Mouse (Mus musculus) heart, postnatal 14 days (tissue): ENCODE results near the gene Col25a1. TPM values are rescaled to one million over a fixed set of nuclear protein-coding genes. Genes with fewer than 3 reads are reported as not detected.

Source experiments
- DNase-seq, 2 experiments: peaks; one replicate each; pipeline ENCODE4 v3.0.0; 2021 to 2022
- intact Hi-C: fragments of 180-260 bp; cut with DNase I; formaldehyde crosslinking; loops from one replicate; pipeline ENCODE4 v1.15.1; 2025
- total RNA-seq, 2 experiments: library from RNA; stranded (reverse); gene quantifications; 2 replicates each; pipeline ENCODE4 v1.2.3; 2021

Gene Col25a1
- total RNA-seq, 2 experiments from 2014 or later: 0.67 to 0.68 TPM

DNA sequence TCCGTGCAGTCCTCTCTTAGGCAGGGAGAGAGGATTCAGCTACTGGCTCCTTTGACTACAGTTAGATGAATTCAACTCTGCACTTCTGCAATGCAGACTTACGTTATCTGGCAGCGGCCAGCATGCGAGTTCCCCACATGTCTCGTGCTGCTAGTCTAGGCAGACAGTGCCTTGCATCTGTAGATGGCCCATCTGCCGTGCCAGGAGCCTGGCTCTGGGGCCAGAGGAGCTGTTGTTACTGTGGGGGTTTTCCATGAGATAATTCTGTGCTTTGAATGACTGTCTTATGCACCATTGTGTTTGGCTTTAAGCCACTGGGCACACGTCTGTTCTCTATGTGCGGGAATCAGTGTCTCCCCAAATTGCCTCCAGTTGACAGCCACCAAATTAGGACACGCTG is 173.5 kb downstream of the Col25a1 start:
- intact Hi-C loops: no loop called here
- no peak for DNase-seq

DNA sequence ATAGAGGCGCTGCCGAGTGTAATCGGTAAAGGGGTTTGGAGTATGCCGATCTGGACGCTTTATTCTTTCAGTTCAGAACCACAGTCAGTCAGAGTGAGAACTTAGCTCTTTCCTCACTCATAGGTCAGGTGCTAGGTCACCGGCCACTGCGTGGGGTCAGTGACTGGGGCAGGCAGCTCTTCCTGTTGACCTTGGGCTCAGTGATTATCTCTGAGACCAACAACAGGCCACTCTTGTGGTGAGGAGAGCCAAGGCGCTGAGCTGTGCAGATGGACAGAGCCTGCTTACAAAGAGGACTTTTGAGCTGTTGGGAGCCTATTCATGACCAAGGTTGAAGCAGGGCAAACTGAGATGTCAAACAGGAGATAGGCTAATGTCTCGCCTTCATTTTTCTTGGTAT is 174.4 kb downstream of the Col25a1 start:
- intact Hi-C loops: no loop called here
- DNase-seq: no peak

DNA sequence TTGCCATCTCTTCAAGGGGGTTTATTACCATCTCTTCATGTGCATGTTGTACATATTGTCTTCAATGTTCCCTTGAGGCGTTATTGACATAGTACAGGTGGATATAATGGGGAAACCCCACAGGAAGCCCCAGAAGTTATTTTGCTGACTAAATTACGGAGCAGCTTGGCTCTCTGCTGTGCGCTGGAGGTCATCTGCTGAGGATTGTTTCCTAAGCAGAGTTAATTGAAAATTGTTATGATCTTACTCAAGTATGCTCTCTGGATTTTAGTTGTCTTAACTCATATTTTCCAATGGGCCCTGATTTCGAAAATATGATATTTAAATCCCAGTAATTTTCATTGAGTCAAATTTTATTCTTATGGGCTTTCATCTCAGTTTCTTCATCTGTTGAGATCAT is 178.0 kb downstream of the Col25a1 start:
- no peak for DNase-seq
- intact Hi-C loops: no loop called here

- no peak for DNase-seq
- intact Hi-C loops: loop anchor here (10.0 kb wide), 1 partner anchor 264 kb away; no protein-coding TSS in a partner anchor
These were observed 179.5 kb downstream of the Col25a1 start for GRCm38 (mm10) chr3:130310694-130311305.

DNA sequence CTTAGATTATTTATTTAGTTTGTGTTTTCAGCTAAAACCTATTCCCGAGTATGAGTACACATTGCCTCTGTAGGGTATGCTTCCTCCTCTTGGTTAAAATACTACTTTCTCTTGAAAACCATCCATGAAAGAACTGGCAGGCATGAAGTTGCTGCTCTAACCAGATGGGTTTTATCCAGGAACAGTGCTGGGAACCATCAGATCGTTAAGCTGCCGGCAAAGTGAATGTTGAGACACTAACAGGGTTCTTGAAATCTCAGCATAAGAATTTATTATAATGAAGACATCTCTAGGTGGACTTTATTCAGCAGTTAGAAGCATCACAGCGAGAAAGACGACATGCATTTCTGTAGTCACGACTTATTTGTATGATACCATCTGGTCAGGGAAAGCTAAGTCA is 181.9 kb downstream of the Col25a1 start:
- intact Hi-C loops: loop anchor here (10.0 kb wide), 1 partner anchor 262 kb away; no protein-coding TSS in a partner anchor
- no peak for DNase-seq

GRCm38 (mm10) chr3:130327039-130328015 is 196.0 kb downstream of the Col25a1 start:
- intact Hi-C loops: no loop called here
- DNase-seq: no peak

GRCm38 (mm10) chr3:130328909-130329308 is 197.6 kb downstream of the Col25a1 start:
- no peak for DNase-seq
- intact Hi-C loops: no loop called here

- intact Hi-C loops: no loop called here
- DNase-seq: no peak
These were observed 198.7 kb downstream of the Col25a1 start for GRCm38 (mm10) chr3:130329833-130330555.

DNA sequence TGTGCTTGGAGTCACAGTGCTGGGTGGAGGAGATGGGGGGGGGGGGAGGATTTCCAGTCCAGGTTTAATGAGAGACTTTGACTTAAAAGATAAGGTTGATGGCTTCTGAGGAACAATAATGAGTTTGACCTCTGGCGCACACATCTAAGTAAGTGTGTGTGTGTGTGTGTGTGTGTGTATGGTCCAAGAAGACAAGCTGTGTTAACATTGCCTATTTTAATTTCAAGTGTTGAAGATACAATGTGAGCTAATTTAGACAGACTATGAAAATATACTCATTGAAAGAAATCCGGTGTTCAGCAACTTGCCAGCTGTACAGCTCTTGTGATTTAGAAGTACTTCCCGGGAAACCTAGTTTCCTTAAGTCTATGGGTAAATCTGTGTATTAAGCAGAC is 199.3 kb downstream of the Col25a1 start:
- no peak for DNase-seq
- intact Hi-C loops: no loop called here

DNA sequence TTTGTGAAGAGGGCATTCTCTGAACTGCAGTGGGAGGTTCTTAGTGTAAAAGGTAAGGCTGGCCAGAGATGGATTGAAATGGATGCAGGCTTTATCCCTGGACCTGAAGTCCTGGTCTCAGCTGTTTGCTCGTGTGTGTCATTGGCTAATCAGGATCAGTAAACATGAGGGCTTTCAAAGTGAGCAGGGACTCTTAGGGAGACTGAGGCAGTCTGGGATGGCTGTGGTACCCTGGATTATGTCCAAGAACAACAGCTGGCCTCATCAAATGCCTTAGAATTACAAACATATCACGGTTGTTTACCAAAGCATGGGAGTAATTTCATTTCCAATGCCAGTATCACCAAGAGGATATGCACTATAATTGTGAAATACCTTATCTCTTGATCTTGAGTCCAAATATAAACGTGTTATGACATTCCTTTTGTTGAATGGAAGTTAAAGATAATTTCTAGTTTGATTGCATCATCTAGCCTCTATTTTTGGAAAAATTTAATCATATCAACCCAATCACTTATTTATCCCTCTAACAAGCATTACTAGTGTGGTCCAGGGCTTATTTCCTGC is 201.1 kb downstream of the Col25a1 start:
- DNase-seq: no peak
- intact Hi-C loops: no loop called here

DNA sequence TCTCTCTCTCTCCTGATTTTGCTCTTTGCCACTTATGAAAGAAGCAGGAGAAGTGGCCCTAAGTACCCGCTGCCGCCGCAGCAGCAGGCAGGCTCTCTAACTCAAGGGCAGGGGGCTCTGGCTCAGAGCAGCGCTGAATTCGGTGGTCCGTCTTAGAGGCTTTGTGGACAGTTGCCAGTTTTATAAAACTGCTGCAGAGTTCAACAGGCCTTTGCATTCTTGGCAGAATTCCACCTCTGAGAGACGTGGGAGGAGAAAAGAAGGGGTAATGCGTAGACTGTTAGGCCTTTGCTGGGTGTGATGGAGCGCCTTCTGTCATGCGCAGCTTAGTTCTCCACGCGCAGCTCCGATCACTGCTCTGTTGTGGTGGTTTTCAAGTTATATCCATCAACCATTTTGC is 206.6 kb downstream of the Col25a1 start:
- DNase-seq: peak; percentile 19 to 52
- intact Hi-C loops: no loop called here

DNA sequence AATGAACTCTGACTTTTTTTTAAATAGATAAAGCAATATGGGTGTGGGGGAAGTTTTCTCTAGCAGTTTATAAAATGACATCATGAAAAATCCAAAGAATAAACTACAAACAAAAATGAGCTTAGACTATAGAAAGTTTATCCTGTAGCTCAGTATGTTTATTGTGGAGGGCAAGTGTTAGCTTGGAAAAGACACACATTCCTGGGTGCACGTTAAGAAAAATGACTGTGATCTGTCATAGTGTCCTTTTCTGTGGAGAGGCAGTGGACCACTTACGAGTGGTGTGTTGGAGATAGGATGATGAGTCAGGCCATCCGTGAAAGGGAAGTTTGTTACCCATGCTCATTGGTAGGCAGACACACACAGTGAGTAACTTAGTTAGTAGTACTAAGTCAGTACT is 207.1 kb downstream of the Col25a1 start:
- no peak for DNase-seq
- intact Hi-C loops: no loop called here

- no peak for DNase-seq
- intact Hi-C loops: no loop called here
These were observed 218.9 kb downstream of the Col25a1 start for GRCm38 (mm10) chr3:130350161-130350560.

GRCm38 (mm10) chr3:130354399-130355039 is 223.2 kb downstream of the Col25a1 start:
- DNase-seq: no peak
- intact Hi-C loops: no loop called here

DNA sequence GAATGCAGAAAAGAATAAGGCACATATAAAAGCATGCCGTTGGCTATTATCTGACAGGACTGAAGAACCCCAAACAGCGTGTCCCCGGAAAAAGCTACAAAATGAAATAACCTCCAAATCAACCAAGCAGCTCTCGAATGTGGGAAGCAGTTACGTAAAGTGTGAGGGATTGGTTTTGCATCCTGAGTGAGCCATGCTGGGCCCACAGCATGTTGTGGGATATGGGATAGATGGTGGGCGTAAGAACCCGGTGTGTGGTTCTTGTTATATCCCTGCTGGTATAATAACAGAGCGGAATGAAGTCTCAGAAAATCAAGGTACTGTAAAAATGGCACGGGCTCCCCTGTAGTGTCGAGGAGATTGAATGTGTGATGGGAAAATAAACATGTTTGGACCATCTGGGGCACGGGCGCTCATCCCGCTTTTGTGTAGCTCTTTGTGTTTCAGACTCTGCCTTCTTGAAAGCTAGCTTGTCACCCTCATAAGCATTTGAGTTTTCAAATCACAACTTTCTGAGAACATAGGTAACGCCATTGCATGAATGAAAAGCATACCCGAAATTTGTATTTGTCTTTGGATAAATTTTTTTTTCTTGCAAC is 225.4 kb downstream of the Col25a1 start:
- no peak for DNase-seq
- intact Hi-C loops: no loop called here

- no peak for DNase-seq
- intact Hi-C loops: no loop called here
These were observed 229.5 kb downstream of the Col25a1 start for GRCm38 (mm10) chr3:130360813-130361212.

DNA sequence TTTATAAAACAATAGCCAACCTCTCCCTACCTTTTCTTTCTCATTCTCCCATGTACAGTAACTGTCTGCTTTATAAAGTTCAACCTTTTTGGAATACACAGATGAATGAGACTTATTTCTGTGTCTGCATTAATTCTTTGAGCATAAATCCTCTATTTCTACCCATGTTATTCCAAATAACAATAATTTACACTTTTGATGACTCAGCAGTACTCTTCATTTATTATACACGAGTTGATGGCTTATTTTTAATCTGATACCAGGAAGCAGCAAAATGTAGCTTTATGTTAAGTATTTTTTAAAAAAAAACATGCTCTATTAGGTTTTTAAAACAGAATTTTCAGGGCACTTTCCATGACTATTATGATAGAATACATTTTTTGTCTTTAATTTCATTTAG is 230.6 kb downstream of the Col25a1 start:
- intact Hi-C loops: no loop called here
- DNase-seq: no peak

GRCm38 (mm10) chr3:130362797-130363367 is 231.6 kb downstream of the Col25a1 start:
- intact Hi-C loops: no loop called here
- no peak for DNase-seq

- DNase-seq: no peak
- intact Hi-C loops: no loop called here
These were observed 235.8 kb downstream of the Col25a1 start for GRCm38 (mm10) chr3:130366917-130367610.
